Mouse (Mus musculus): Measurements from ENCODE around the gene Fubp1.

Gene Fubp1

DNA sequence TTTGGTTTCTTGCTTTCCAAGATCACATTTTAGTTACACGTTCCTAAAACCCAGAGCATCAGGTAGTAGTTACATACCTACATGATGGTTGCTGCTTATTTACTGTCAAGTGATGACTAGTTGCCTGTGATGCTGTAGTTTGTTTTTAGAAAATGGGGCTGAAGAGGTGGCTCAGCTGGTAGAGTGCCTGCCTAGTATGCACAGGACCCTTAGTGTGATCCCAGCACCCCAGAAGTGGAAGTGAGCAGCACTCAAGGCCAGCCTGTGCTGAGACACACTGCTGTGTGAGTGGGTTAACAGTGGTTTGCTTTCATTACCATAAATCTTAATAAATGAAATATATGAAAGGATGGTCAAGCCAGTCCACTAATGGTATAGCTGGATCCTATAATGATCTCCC is 29.4 kb downstream of the Fubp1 start:
- DNase-seq: no peak

DNA sequence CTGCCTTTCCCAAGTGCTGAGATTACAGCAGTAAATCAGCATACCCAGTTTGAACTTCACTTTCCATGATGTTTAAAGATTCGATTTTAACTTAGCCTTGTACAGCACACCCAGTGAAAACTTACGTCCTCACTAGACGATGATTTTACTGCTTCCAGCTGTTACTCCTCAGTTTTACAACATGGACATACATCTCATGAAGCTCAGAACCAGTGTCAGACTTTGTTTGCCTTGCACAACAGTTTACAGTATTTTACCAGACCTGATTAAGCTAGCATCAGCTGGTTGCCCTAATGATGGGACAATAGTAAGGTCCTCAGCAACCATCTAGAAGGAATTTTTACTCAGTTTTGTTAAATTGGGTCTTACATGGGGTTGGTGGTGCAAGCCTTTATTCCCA is 30.9 kb downstream of the Fubp1 start:
- DNase-seq: no peak

DNA sequence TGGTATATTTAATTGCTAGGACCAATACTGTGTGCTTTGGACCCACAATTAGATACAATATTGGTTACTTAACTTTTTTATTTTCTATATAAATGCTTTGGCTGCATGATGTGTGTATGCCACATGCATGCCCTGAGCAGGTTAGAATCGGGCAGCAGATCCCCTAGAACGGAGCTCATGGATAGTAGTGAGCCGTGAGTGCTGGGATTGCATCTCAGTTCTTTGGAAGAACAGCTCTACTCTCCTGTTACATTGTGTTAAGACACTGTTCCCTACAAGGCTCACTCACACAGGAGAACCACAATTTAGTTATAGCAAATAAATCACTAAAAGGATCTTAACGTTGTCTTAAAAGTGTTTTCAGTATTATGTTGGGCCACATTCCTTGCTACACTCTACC is 33.1 kb downstream of the Fubp1 start:
- DNase-seq: no peak

DNA sequence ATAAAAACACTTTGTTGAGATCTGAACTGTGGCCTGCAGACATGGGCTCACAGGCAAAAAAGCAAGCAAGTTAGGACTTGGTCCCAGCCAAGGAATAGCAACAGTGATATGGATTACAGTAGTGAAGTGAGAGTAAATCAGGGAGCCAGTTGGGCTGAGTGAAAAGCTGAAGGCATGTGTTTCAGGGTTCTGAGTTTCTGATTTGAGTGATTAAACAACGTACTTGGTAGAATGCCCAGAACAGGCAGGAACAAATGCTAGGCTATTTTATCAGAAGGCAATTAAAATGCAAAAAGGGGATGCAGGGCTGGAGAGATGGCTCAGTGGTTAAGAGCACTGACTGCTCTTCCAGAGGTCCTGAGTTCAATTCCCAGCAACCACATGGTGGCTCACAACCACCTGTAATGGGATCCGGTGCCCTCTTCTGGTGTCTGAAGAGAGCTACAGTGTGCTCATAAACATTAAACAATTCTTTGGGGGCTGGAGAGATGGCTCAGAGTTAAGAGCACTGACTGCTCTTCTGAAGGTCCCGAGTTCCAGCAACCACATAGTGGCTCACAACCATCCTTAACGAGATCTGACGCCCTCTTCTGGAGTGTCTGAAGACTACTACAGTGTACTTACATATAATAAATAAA is 35.2 kb downstream of the Fubp1 start:
- no peak for DNase-seq

DNA sequence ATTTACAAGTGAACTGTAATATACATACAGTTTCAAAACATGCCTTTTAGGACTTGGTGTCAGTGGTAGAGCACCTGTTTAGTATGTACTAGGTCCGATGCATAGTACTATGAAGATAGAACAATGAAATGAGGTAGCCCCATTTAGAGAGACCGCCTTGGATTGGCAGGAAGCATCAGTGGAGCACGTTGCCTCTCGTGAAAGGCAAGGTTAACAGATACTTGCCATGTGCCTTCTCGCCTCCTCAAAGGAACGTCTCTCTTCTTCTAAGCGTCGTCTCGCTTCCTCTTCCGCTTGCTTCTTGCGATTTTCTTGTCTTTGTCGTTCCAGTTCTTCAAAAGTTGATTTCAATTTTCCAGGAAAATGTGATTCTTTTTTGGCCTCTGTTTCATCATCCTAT is 37.5 kb downstream of the Fubp1 start:
- DNase-seq: no peak

DNA sequence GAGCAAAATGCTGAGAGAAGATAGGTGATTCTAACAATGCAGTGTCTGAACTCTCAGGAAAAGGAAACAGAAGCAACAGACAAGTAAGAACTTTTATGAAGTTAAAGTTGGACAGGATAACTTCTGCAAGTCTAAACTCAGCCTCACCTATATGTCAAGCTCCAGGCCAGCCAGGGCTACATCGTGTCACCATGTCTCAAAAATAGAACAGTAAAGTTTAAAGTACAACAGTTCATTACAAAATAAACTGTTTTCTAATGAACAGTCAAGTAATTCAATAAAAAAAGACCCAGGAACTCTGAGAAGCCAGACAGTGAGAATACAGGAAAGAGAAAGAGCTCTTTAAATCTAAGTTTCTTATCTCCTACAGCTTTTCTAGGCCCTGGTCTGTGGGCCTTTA is 40.3 kb downstream of the Fubp1 start:
- no peak for DNase-seq

DNA sequence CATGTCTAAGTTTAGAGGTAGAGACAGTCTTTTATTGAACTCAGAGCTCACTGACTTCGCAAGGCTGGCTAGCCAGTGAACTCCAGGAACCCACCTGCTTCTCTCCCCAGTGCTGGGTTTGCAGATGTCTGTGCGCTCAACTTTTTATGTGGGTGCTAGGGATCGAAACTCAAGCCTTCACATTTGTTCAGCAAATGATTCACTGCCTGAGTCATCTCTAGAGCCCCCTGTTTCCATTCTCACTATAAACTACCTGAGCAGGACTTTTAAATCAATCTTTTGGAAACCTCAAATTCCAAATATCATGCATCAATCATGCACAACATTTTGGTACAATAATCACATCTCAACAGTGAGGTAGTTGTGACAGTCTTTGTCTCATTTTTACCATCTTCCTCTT is 47.3 kb downstream of the Fubp1 start:
- no peak for DNase-seq

DNA sequence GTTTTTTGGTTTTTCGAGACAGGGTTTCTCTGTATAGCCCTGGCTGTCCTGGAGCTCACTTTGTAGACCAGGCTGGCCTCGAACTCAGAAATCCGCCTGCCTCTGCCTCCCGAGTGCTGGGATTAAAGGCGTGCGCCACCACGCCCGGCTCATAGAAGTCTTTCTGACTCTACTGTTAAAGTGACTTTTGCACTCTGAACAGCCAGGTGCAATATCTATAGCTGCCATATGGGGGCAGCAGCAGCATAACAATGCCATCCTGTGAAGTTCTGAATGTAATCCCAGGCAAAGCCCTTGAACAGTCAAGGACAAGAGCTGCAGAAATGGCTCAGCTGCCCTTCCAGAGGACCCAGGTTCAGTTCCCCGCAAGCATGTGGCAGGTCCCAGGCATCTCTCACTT is 49.2 kb downstream of the Fubp1 start:
- DNase-seq: peak; percentile 89

DNA sequence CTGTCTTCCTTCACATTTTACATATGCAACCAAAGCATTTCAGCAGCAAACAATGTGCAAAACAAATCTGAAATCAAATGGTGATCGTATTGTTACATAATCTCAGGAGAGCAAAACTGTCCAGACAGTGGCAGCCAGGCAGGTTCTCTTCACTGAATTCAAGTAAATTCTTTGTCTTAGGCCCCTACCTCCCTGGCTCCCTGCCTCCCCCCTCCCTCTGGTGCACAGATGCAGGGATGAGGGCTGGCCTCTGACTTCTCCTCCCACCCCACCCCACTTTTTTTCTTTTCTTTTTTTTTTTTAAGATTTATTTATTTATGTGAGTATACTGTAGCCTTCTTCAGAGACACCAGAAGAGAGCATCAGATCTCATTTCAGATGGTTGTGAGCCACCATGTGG is 50.1 kb downstream of the Fubp1 start:
- no peak for DNase-seq

DNA sequence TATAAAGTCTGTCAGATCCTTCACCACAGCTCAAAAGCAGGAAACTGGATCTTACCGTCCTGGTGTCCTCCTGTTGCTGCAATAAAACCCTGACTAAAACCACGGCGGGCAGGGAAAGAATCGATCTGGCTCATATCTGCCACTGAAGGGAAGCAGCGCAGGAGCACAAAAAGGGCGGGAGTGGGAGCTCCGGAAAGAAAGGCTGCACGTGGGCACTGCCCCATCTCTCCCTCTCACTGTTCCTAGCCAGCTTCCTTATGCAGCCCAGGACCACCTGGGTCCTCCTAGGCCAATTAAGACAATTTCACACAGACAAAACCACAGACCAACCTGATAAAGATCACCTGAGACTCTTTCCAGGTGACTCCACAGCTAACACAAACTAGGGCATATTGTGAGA is 51.2 kb downstream of the Fubp1 start:
- no peak for DNase-seq

DNA sequence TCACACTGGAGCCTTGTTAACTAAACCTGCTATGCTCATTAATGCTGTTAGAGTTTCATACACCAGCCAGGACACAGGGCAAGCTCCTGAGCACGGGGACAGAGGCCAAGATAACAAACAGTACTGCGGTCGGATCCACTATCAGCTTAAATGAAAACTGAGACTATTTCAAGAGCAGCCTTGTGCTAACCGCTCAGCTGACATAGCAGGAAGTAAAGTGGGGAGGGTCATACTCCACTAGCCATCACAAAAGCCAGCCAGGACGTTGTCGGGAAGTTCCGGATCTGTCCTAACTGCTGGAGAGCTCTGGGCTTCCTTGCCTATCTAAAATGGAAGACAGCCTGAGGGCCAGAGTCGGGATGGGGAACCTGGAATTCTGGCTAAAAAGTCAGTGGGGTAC is 51.7 kb downstream of the Fubp1 start:
- DNase-seq: peak; percentile 24

DNA sequence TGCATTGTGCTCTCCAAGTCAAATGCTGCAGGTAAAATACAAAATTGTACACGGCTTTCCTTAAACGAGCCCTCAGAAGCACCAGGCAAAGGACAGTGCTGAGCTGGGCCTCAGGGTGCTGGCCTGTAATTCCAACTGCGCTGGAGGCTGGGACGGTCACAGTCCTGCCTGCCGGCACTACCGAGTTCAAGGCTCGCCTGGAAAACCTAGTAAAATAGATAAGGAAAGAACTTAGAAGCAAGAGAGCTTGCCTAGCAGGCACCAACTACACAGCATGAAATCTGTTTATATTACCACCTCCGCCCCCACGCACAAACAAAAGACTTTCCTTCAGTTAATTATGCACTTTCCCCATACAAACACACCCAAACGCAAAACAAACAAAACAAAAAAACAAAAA is 54.2 kb downstream of the Fubp1 start:
- no peak for DNase-seq

DNA sequence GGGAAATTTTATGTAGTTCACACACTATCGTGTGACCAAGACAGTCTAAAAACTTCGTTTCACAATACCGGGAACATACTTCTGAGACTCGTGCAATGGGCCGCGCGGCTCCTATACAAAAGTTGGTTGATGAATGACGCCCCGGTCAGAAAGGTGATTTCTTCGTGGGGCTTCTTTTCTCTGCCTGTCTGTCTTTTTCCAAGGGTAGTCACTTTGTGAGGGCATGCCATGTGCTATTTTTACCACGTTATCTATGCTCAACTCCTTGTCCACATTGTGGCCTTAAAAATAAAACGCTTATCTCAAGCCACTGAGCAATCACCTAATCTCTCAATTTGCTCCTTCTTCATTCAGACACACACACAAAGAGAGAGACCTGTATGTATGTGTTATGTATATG is 54.6 kb downstream of the Fubp1 start:
- no peak for DNase-seq

DNA sequence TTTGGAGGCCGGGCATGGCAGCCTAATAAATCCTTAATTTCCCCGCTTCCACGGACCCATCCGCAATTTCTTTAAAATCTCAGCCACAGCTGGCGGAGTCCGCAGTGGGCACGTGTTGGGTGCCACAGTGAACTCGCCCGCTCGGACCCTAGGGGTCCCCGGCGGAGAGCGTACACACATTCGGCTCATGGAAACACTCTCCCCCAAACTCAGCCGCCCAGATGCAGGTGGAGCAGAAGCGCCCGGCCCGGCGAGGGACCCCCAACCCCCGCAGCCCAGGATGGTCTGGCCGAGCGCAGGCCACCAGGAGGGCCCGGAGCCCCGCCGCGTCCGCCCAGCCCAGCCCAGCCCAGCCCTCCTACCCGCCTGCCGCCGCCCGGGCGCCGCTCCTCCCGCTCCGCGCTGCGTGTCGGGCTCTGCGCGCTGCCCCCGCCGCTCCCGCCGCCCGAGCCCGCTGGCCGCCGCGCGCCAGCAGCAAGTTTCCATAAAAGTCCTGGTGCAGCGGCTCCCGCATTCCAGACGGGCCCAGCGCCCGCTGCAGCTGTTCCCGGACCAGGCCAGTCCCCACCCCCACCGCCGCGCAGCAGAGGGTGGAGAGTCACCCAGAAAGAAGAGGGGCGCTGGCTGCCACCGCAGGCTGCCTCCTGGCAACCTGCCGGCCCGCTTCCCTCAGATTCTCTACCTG is 55.3 kb downstream of the Fubp1 start:
- DNase-seq: peak; percentile 76

DNA sequence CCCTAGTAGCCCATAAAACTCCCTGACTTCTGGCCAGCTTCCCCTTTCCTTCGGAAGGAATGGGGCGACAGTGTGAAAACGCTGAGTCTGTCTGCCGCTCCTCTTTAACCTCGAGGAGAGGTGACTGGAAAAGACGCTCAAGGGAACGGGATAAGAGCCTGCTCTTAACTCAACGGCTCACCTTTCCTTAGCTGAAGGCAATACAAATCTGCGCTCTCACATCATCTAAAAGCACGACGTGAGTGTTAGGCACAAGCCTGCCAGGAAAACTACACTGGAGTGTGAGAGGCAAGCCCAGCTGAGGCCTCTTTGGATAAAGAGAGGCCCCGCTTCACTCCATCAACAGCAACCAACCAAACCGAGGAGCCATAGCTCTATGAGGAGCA is 55.8 kb downstream of the Fubp1 start, which contains the start of gene Nexn:
Gene Nexn (minus strand): TSS at position 315 of the 386 bp plus-strand sequence.
- DNase-seq: no peak

DNA sequence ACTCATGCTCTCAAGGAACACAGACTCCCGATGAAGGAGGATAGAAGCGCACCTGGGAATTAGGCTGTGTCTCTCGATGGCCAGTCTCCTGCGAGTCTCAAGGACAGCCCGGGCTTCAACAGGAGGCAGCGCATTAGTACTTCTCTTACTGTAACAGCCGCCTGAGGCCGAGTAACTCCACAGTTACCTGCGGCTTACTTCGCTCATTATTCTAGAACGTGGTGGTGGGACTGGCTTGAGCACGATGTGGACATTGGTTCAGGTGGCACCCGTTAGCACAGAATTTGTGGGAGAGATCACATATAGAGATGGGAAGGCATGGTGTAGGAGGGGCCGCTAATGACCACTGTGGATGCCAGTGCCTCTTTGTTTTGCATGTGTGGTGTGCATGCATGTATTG is 57.9 kb downstream of the Fubp1 start:
- DNase-seq: no peak

DNA sequence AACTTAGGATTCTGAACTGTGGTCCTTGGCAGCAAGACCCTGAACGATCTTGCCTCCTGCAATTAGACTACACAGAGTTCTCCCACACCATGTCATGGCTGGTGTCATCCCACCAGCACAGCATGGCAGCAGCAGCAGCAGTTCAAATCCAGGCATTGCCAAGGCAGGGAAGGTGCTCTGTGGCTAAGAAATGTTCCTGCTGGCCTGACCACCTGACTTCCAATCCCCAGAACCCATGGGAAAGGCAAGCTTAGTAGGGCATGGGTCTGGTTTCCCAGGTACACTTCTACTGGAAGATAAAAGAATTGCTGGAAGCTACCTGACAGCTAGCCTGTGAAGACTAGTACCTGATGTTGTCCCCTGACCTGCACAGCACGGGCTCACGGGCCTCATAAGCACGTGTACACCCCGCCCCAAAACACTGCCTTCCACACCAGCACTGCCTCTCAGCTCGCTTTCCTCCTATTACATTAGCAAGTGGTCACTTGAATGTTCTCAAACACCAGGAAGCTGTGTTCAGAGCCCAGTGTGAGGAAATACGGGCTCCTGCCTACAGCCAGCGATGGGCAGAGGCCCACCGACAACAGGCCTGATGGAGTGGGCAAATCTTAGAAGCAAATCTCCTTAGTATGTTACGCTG is 61.0 kb downstream of the Fubp1 start:
- DNase-seq: peak; percentile 67

DNA sequence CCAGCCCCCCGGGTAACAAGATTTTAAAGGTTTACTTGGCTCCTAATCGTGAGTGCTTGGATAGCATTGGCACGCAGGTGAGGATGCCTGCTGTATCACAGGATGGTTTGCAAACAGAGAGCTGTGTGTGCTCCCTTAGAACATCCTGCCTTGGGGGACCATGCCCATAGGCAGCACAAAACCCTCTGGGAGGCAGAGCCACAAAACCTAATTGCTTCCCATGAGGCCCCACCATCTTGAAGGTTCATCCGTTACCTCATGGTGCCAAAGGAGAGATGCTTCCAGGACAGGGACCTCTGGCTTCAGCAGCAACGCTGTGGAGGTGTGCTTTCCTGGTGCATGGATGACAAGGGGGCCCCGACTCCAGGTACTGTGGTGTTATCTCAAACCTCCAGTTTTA is 61.7 kb downstream of the Fubp1 start:
- no peak for DNase-seq

DNA sequence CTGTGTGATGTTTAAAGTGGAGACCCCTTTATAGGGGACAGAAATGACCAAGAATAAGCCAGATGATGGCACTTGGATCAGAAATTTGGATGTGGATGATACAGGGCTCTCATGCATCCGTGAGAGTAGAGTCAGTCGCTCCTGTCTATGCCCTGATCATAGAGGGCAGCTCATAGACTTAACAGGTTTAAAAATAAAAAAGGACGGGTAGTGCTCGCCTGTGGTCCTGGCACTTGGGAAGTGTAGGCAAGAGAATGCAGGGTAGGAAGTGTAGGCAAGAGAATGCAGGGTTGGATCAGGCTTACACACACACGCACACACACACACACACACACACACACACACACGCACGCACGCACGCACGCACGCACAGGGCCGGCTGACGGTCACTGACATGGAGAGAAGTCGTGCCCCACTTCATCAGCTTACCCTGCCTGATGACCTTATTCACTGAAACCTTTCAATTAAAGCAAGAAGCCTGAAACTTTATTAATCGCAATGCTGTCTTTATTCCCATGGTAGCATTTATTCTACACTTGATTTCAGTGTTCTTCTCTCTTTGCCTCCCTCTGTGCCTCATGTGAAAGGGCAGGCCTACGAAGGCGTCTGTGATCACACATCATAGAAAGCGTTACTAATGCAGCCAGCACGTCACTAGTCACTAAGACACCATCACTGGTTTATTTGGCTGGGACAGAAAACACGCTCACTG is 62.9 kb downstream of the Fubp1 start:
- no peak for DNase-seq

DNA sequence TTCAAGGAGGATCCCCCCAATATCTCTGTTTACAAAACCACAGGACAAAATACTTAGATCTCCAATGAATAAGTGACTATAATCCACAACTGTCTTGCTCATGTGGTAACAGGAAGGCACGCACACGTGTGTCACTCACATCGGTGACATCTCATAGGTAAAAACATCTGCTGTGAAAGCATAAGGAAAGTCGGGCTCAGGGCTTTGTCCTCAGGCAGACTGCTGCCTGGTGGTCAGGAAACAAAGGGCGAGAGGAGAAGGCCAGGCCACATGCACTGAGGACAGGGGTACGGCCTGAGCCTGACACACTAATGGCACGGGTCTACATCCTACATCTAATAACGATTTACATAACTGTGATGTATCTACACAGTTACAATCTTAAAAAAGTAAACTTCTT is 64.8 kb downstream of the Fubp1 start:
- no peak for DNase-seq

DNA sequence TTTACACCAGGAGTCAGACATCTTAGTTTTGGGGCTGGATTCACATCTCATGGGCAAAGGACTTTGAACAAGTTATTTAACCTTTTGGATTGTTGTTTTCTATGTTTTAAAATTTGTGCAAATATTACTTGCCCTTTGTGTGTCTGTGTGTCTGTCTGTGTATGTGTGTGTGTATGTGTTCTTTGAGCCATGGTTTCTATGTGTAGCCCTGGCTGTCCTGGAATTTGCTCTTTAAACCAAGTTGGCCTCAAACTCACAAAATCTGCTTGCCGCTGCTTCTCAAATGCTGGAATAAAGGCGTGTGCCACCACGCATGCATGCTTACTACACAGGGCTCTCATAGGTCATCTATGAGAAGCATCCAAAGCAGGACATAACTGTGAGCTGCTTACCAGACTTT is 66.7 kb downstream of the Fubp1 start:
- DNase-seq: no peak

DNA sequence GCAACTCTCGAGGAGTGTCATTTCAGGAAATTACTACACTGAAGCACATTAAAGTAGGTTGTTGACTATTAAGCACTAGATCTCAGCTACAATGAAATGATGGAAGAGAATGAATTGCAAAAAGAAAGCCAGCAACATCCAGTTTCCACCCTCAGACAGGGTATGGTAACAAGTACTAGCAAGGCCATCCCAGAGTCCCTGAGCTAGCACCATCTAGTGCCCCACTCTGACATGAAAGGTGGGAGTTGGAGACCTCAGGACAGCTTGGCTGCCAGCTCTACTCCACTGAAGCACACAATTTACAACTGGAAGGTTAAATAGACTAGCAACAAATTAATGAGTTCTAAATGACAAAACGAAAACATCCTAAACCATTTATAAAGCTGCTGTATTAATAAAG is 67.7 kb downstream of the Fubp1 start:
- DNase-seq: no peak

DNA sequence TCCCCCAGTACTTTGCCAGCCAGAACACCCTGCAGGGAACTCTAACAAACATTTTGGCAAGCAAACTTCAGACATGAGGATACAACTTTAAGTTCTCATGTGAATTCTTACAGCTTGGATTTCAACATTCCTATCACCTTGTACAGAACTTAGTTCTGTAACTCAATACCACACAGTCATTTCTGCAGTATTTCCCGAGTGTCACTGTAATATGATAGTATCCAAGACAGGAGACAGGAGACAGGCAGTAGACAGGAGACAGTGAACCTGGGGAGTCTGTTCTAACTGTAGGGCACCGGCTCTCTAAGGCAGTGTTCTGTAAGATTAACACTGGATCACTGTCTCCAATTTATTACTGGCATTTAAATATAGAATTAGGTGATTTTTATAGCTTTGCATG is 68.2 kb downstream of the Fubp1 start:
- DNase-seq: no peak

DNA sequence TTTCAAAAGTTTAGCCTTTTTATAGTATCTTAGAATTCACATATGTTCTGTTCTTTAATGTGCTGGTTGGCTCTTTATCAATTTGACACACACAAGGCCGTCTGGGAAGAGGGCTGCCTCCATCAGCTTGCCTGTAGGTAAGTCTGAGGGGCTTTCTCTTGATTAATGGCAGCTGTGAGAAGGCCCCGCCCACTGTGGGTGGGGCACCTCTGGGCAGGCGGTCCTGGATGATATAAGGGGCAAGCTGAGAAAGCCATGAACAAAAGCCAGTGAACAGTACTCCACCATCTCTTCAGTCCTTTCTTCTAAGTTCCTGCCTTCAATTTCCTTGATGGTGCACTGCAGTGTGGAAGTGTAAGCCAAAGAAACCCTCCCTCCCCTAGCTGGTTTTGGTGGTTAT is 71.9 kb downstream of the Fubp1 start:
- DNase-seq: no peak

All from lung, postnatal 36 days (tissue).